Mouse (Mus musculus) stomach, embryonic 15.5 days (tissue): ENCODE results near the gene Psd4. TPM values are rescaled to one million over a fixed set of nuclear protein-coding genes. Genes with fewer than 3 reads are reported as not detected.

Experiments
- ATAC-seq: fragments of 200-750 bp; cut with Nextera tagmentation; 2 replicates; pipeline ENCODE4 v1.8.0; 2017; ENCODE audit warnings: low read depth, moderate number of reproducible peaks, moderate TSS enrichment; ENCODE audit not compliant: insufficient read depth, low FRiP score
- H3K27ac ChIP-seq: fragments of 300-500 bp; sonication (generic); 2 replicates; pipeline ENCODE4 v1.5.1; 2015; ENCODE audit warnings: mild to moderate bottlenecking, inconsistent platforms
- H3K27me3 ChIP-seq: fragments of 300-500 bp; sonication (generic); replicated peaks from 2 replicates; pipeline ENCODE4 v1.6.1; 2015; ENCODE audit warnings: inconsistent platforms
- H3K36me3 ChIP-seq: fragments of 300-500 bp; sonication (generic); 2 replicates; pipeline ENCODE4 v1.6.1; 2015; ENCODE audit warnings: inconsistent platforms
- H3K4me1 ChIP-seq: fragments of 300-500 bp; sonication (generic); 2 replicates; pipeline ENCODE4 v1.6.1; 2015; ENCODE audit warnings: inconsistent platforms
- H3K4me2 ChIP-seq: fragments of 300-500 bp; sonication (generic); 2 replicates; pipeline ENCODE4 v1.6.1; 2015; ENCODE audit warnings: mild to moderate bottlenecking, inconsistent platforms
- H3K4me3 ChIP-seq: fragments of 300-500 bp; sonication (generic); replicated peaks from 2 replicates; pipeline ENCODE4 v1.5.1; 2015; ENCODE audit warnings: inconsistent platforms
- H3K9ac ChIP-seq: fragments of 300-500 bp; sonication (generic); 2 replicates; pipeline ENCODE4 v1.6.1; 2015; ENCODE audit warnings: inconsistent platforms
- H3K9me3 ChIP-seq: fragments of 300-500 bp; sonication (generic); 2 replicates; pipeline ENCODE4 v1.6.1; 2016; ENCODE audit warnings: inconsistent platforms
- WGBS: fragments of 180-500 bp; shearing (Covaris S2); methylation state at CpG from one replicate; pipeline ENCODE4 v1.1.7; 2015; 5-methylcytosine and 5-hydroxymethylcytosine counted together
- polyA plus RNA-seq: library from polyadenylated mRNA; unstranded; fragments of >200 nt; fragmentation: Nextera tagmentation; extraction: Ambion mirVana; gene quantifications from 2 replicates; pipeline ENCODE4 v1.2.1, GENCODE M21; 2015

Psd4 gene
- polyA plus RNA-seq, 1 experiment from 2014 or later, result 6.4 TPM

DNA sequence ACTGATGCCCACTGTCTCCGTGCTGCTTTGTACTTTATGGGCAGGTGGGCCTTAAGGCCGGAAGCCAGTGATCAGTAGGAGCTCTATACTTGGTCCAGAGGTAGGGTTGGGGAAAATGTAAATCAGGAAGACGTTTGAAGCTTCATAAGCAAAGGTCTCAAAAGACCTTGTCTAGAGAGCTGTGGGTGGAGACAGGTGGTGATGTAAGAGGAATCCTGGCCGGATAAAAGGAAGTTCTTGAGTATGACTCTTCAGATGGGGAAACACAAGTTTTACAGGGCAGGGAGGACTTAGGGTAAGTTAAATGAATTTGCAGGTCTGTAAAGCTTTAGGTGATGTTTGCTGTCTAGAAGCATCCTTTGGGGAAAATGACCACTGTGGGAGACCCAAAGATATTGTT is 81.7 kb downstream of the Psd4 start:
- Histone ChIP-seq H3K9me3 (no peaks in the 10 kb centered on the region), H3K27ac (no peak overlapping the region), H3K27me3 (no peaks in the 10 kb centered on the region), H3K9ac (no peak overlapping the region), H3K4me1 (no peaks in the 10 kb centered on the region), H3K4me3 (no peak overlapping the region), H3K36me3 (no peaks in the 10 kb centered on the region), H3K4me2 (no peak overlapping the region)
- 76% methylated on average over 4 of the region's 4 CpGs for WGBS
- no peak for ATAC-seq

DNA sequence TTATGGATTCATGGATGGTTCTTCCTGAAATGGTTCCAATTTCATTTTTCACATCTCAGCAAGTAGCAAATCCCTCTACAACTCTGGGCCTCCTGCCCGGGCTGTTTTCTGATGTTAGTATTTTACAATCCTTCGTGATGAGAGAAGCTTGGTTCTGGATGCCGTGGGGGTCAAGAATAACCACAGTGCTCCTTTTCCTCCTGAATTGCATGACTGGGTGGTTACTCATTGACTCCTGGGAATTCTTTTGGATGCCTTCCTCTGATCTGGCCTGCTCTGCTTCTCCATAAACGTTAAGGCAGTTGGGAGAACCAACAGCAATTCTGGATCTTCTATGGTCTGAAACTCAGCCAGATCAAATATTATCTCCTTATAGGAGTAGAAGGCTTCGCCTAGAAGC is 85.8 kb downstream of the Psd4 start:
- WGBS, result 65% methylated on average over 5 of the region's 5 CpGs
- Histone ChIP-seq H3K27me3 (no peaks in the 10 kb centered on the region), H3K4me1 (peaks cover 4% of the 10 kb centered on the region; the same call in 1 of the 2 replicates), H3K9ac (no peak overlapping the region), H3K4me2 (no peak overlapping the region), H3K9me3 (no peaks in the 10 kb centered on the region), H3K27ac (no peak overlapping the region), H3K36me3 (no peaks in the 10 kb centered on the region), H3K4me3 (no peak overlapping the region)
- ATAC-seq, result no peak

- WGBS, result 66% methylated on average over 1 of the region's 1 CpGs
- no peak for ATAC-seq
- no peak overlapping the region for H3K4me2 ChIP-seq
Observed at GRCm38 (mm10) chr2:24454429-24455011, 87.1 kb downstream of the Psd4 start.

GRCm38 (mm10) chr2:24455057-24455855 is 87.9 kb downstream of the Psd4 start:
- no peak for ATAC-seq
- no peaks in the 10 kb centered on the region for H3K27me3 ChIP-seq
- H3K4me3 ChIP-seq, result no peak overlapping the region
- peaks cover 4% of the 10 kb centered on the region; the same call in 1 of the 2 replicates for H3K4me1 ChIP-seq
- no peak overlapping the region for H3K9ac ChIP-seq
- H3K27ac ChIP-seq, result peak overlapping the region; percentile 28; the same call in 1 of the 2 replicates
- H3K9me3 ChIP-seq, result no peaks in the 10 kb centered on the region
- 30% methylated on average over 6 of the region's 6 CpGs for WGBS
- H3K4me2 ChIP-seq, result no peak overlapping the region
- H3K36me3 ChIP-seq, result no peaks in the 10 kb centered on the region

More at GRCm38 (mm10) chr2:24454429-24455011, 87.1 kb downstream of the Psd4 start:
- Histone ChIP-seq H3K4me1 (peaks cover 4% of the 10 kb centered on the region; the same call in 1 of the 2 replicates), H3K36me3 (no peaks in the 10 kb centered on the region), H3K9ac (no peak overlapping the region), H3K4me3 (no peak overlapping the region), H3K9me3 (no peaks in the 10 kb centered on the region), H3K27me3 (no peaks in the 10 kb centered on the region), H3K27ac (peak overlapping the region; percentile 28; the same call in 1 of the 2 replicates)

DNA sequence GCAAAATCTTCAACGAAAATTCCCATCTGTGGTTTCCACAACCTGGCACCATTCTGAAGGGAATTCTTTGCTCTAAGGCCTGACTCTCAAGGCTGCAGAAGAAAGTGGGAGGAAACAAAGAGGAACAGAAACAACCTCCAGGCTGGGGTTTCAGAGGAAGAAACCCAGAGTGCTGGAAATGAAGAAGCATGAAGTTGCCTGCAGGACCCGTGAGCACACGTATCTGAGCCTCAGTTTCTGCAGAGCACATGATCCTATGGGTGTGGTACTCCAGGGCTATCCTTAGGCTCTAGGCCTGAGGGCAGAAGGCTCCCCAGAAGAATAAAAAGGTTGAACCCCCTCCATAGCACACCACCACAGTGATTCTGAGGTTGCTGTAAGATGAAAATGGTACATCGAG is 89.5 kb downstream of the Psd4 start:
- no peak overlapping the region for H3K4me3 ChIP-seq
- H3K4me1 ChIP-seq, result peaks cover 4% of the 10 kb centered on the region; the same call in 1 of the 2 replicates
- no peak overlapping the region for H3K4me2 ChIP-seq
- no peaks in the 10 kb centered on the region for H3K36me3 ChIP-seq
- no peak for ATAC-seq
- no peaks in the 10 kb centered on the region for H3K9me3 ChIP-seq
- H3K9ac ChIP-seq, result no peak overlapping the region
- whole genome bisulfite sequencing, result 72% methylated on average over 4 of the region's 4 CpGs
- no peak overlapping the region for H3K27ac ChIP-seq
- no peaks in the 10 kb centered on the region for H3K27me3 ChIP-seq

GRCm38 (mm10) chr2:24460112-24460807 is 92.9 kb downstream of the Psd4 start:
- no peak overlapping the region for H3K9ac ChIP-seq
- no peak overlapping the region for H3K4me3 ChIP-seq
- ATAC-seq, result peak; percentile 59
- H3K27me3 ChIP-seq, result no peaks in the 10 kb centered on the region
- WGBS, result 18% methylated on average over 9 of the region's 9 CpGs
- H3K4me2 ChIP-seq, result 0 out of 2 replicates have a peak overlapping the region, but pooled peaks have one; percentile 29
- H3K4me1 ChIP-seq, result no peaks in the 10 kb centered on the region
- no peak overlapping the region; the same call in 1 of the 2 replicates for H3K27ac ChIP-seq
- H3K9me3 ChIP-seq, result no peaks in the 10 kb centered on the region
- no peaks in the 10 kb centered on the region for H3K36me3 ChIP-seq

DNA sequence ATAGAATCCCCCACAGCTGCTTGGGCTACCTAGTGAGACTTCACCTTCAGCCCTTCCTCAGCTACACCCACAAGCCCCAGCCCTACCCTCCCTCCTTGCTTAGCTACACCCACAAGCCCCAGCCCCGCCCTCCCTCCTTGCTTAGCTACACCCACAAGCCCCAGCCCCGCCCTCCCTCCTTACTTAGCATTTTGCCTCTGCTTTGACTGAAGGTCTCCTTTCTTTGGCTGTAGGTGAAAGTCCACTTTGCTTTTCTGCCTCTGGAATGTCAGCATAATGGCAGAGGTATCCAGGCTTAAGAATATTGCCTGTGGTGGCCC is 93.4 kb downstream of the Psd4 start:
- peak overlapping the region; percentile 22; the same call in 1 of the 2 replicates for H3K27ac ChIP-seq
- no peak overlapping the region for H3K4me3 ChIP-seq
- H3K9me3 ChIP-seq, result no peaks in the 10 kb centered on the region
- H3K4me1 ChIP-seq, result no peaks in the 10 kb centered on the region
- H3K4me2 ChIP-seq, result 0 out of 2 replicates have a peak overlapping the region, but pooled peaks have one; percentile 29
- ATAC-seq, result peak; percentile 84
- 15% methylated on average over 2 of the region's 2 CpGs for WGBS
- no peaks in the 10 kb centered on the region for H3K36me3 ChIP-seq
- H3K27me3 ChIP-seq, result no peaks in the 10 kb centered on the region
- no peak overlapping the region for H3K9ac ChIP-seq

Other genes starting within 250 kb of the Psd4 start
- not detected in 2 replicates for gene Il1f8, start 214.4 kb upstream of the Psd4 start, polyA plus RNA-seq
- gene Il1f9, start 181.1 kb upstream of the Psd4 start, polyA plus RNA-seq, result 0.23 and 0.28 TPM in 2 replicates
- gene Il1f6, start 152.2 kb upstream of the Psd4 start, polyA plus RNA-seq, result not detected in 2 replicates
- 0.13 TPM in 1 of 2 replicates, not detected in the other for gene Il1f5, start 90.6 kb upstream of the Psd4 start, polyA plus RNA-seq
- not detected in 2 replicates for gene Il1f10, start 76.4 kb upstream of the Psd4 start, polyA plus RNA-seq
- gene Il1rn, start 30.7 kb upstream of the Psd4 start, polyA plus RNA-seq, result 4.7 and 7.3 TPM in 2 replicates
- 0.18 and 0.60 TPM in 2 replicates for gene Pax8, start 108.0 kb downstream of the Psd4 start, polyA plus RNA-seq